In the genomic region with DNA sequence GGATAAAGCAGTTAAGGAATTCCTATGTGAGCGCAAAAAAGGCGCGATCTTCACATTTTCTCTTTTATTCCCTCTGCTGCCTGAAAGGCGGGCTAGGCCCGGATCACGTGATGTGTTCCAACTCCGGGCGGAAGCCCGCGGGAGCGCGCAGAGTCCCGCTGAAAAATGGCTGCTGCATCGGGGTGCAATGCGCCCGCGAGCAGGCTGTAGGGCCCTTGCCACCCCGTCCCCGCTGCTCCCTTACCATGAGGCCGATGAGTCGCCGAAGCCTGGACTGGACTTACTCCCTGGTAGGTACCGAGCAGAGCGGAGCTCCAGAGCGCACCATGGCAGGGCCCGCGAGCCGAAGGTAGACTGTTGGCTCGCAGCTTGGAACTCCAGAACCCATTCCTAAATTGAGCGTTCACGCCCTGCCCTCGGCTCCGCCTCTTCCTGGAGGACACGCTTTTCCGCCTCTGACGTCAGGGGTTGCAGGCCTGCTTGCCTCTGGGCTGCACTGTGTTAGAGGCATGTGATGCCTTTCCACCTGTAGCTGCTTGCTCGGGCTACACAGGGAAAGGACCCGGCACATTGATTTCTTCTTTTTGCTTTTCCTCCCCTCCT, we compare ENCODE assay signal across 8 mouse cellular contexts. TPM values are rescaled to one million over a fixed set of nuclear protein-coding genes. Genes with fewer than 3 reads are reported as not detected.
DNase-seq lines count a peak whose midpoint lies in the region; ATAC-seq lines count a peak whose summit lies in the region.

Gene Smim27, plus strand, starts transcription at position 150 of the 603 bp plus-strand sequence.
Gene Topors, minus strand, starts transcription at position 421 of the 603 bp plus-strand sequence.

- ATAC-seq in hindbrain, embryonic 12.5 days (ENCODE audit: low FRiP score) = peak; percentile 95

- peak within 1 kb of the TSS; percentile 82 for H3K4me2 ChIP-seq in hindbrain, embryonic 12.5 days (replicated peaks)

- H3K27me3 ChIP-seq in hindbrain, embryonic 12.5 days = no peaks in the 10 kb centered on the region

- H3K27ac ChIP-seq in hindbrain, embryonic 12.5 days = peak within 1 kb of the TSS; percentile 94

- peak within 1 kb of the TSS; percentile 82 for H3K9ac ChIP-seq in hindbrain, embryonic 12.5 days

- peaks cover 18% of the 10 kb centered on the region for H3K4me1 ChIP-seq in hindbrain, embryonic 12.5 days

- H3K4me3 ChIP-seq in hindbrain, embryonic 12.5 days = peak within 1 kb of the TSS; percentile 79

- WGBS in hindbrain, embryonic 12.5 days = 0% methylated on average over 38 of the region's 38 CpGs

- H3K36me3 ChIP-seq in hindbrain, embryonic 12.5 days = peaks cover 18% of the 10 kb centered on the region

- no peaks in the 10 kb centered on the region for H3K9me3 ChIP-seq in hindbrain, embryonic 12.5 days (replicated peaks)

- peak; percentile 96 for DNase-seq in NIH3T3 (ENCODE audit: low read depth)
- DNase-seq in cerebellum, postnatal 10 days = peak; percentile 95 to 97
- DNase-seq in frontal cortex, postnatal 10 days (ENCODE audit: low spot score in 2 of 2) = peak; percentile 90 to 93
- peak; percentile 96 to 97 for DNase-seq in layer of hippocampus, postnatal 14 days (ENCODE audit: low spot score in 2 of 2)
- DNase-seq in lung, postnatal 14 days = peak; percentile 95
- peak; percentile 87 for DNase-seq in retina, adult 2 months (ENCODE audit: low read depth, low spot score)
- DNase-seq in thymus, postnatal 36 days = peak; percentile 93 to 95

RNA-seq across cellular contexts. Expression of gene Smim27, which starts in this region (rescaled TPM):
- polyA plus RNA-seq in hindbrain, embryonic 12.5 days (2016; fragmentation: Nextera tagmentation; extraction: Ambion mirVana) = 23.6 TPM in 2 replicates
- 10 to 100 TPM; 12.6 to 14.8 TPM for total RNA-seq in layer of hippocampus, postnatal 14 days (2021)

RNA-seq across cellular contexts. Expression of gene Topors, which starts in this region (rescaled TPM):
- polyA plus RNA-seq in hindbrain, embryonic 12.5 days (2016; fragmentation: Nextera tagmentation; extraction: Ambion mirVana) = 45.6 and 48.3 TPM in 2 replicates
- total RNA-seq in layer of hippocampus, postnatal 14 days (2021) = 10 to 100 TPM; 15.9 to 18.5 TPM

Comparison
In these comparisons a context has a peak if more than half of its experiments do, and no peak if none do; other contexts are left out.
1. Peak in every context shown above with its lines: DNase-seq, ATAC-seq, H3K4me3 ChIP-seq and H3K27ac ChIP-seq.